Mouse (Mus musculus) thymus, postnatal 25 days (tissue): ENCODE data around the gene Fate1.
A peak's percentile ranks its signal among the peaks of the same experiment; 100 is the strongest.
"Not testable (repeated sequence)": the region's sequence is repeated elsewhere in the genome, so short reads cannot be mapped to it uniquely, and the experiment has no call there.

Experiments
- DNase-seq: peaks from one replicate; pipeline ENCODE4 v3.0.0; 2022

The Fate1 gene

DNA sequence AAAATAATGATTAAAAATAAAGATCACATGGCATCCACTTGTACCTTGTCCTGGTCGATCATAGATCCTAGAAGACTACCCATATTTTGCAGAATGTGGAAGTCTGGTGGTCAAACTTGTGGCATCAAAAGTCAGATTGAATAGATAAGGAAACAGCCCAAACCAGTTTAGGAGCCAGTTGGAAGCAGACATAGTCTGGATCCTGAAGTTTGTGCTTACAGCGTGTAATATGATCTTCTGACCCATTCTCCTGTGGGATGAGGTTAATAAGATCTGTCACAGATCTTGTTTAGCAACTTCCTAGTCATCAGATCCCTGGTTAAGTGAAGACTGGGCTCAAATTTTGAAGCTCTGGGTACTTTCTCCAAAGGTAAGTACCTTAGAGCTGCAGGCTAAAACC, at the start of gene Fate1:
Fate1 (plus strand) TSS at position 301 of the 400 bp plus-strand sequence.
- no peak for DNase-seq

DNA sequence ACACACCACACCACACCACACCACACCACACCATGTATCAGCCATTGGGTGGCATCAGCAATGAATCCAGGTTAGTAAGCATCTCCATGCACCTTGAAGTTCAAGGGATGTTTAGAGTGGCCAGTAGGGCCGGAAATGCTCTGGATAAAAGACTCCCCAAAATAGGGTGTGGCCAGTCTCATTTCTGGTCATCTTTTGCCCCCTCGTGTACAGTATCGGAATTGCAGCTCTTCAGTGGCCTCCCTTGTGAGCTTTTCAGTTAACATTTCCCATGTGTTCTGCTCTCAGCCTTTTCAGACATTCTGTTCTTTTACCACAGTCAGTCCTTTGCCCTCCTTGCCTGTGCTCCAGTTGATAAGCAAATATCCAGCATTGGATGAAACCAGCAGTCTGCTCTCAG, 26.2 kb upstream of the Fate1 start:
- peak; percentile 6 for DNase-seq

DNA sequence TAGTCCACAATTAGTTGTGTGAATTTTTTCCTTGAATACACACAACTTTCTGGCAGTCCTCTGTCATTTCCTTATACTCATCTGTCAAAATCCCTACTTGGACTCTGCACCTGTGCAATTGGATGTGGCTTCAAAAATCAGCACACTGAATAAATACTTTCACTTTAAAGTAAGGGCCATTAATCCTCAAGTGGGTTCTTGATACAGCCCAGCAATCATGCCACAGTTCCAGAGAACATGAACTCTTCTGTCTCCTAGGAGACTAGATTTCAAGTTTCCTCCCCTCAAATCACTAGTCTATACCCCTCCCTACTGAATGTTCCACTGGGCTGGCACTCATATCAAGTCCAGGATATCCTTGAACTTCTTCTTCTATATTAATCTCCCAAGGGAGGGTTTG, 14.4 kb upstream of the Fate1 start:
- no peak for DNase-seq

- no peak for DNase-seq
Measured at GRCm38 (mm10) chrX:71962073-71963051, 10.4 kb upstream of the Fate1 start, which contains the start of gene Prrg3. Gene Prrg3, plus strand, starts transcription at chrX:71962624.

GRCm38 (mm10) chrX:71963275-71963912, 9.4 kb upstream of the Fate1 start:
- no peak for DNase-seq

- DNase-seq: no peak
Measured at GRCm38 (mm10) chrX:71968216-71968615, 4.6 kb upstream of the Fate1 start.

- no peak for DNase-seq
Measured at GRCm38 (mm10) chrX:71968816-71969215, 4.0 kb upstream of the Fate1 start.

GRCm38 (mm10) chrX:71971325-71971724, 1.5 kb upstream of the Fate1 start:
- DNase-seq: no peak

- DNase-seq: not testable (repeated sequence)
Measured at GRCm38 (mm10) chrX:71977681-71978080, 4.9 kb downstream of the Fate1 start.

DNA sequence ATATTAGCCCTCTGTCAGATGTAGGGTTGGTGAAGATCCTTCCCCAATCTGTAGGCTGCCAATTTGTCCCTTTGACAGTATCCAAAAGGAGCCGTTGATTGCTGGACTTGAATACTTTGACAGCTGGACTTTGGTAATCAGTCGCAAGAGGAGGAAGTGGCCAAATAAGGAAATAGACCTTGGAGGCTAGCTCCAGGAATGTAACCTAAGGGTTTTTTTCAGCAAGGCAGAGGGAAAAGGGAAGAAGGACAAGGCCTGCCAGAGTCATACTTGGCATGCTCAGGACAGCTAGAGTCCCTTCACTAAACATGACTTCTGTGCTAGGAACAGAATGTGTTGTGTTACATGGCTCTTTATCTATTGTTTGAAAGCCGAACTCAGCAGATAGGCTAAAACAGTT, 7.7 kb downstream of the Fate1 start:
- DNase-seq: no peak

DNA sequence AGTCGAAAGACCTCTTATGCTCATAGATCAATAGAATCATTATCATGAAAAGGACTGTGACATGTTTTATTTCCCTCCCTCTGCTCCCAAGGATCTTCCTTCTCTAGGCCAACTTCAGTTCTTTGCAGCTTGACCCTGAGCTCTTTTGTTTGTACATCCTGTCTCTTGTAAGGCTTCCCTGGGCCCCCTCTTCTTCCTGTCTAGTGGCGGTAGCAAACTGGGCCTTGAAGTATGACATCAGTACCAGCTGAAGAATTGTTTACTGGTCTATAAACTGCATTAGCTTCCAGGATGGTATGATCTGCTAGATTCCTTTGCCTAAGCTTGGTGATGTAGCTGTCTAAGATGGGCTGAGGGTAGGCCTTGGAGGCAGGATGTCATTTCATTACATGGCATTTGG, 8.5 kb downstream of the Fate1 start:
- DNase-seq: no peak

- no peak for DNase-seq
Measured at GRCm38 (mm10) chrX:71983205-71983604, 10.4 kb downstream of the Fate1 start.

DNA sequence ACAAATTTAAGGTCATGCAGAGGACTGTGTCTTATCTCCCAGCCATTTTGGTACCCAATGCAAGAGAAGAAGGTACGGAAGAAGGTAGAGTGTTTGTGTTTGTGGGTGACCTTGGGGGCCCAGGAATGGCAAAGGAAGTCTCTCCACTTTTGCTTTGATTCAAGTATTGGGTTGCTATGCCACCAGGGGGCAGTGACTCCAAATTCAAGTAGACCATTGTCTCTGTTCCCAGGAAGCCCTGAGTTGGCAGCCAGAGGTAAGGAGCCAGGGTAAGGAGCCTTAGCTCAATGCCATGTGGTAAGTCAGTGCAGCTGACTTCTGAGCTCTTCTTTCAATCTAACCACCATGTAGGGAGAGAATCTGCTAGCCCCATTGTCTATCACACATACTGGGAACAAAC, 11.0 kb downstream of the Fate1 start:
- DNase-seq: no peak

- no peak for DNase-seq
Measured at GRCm38 (mm10) chrX:71991549-71991948, 18.8 kb downstream of the Fate1 start, which contains the start of gene Cnga2. Gene Cnga2, plus strand, starts transcription at chrX:71991849.

- no peak for DNase-seq
Measured at GRCm38 (mm10) chrX:71995972-71996371, 23.2 kb downstream of the Fate1 start.

DNA sequence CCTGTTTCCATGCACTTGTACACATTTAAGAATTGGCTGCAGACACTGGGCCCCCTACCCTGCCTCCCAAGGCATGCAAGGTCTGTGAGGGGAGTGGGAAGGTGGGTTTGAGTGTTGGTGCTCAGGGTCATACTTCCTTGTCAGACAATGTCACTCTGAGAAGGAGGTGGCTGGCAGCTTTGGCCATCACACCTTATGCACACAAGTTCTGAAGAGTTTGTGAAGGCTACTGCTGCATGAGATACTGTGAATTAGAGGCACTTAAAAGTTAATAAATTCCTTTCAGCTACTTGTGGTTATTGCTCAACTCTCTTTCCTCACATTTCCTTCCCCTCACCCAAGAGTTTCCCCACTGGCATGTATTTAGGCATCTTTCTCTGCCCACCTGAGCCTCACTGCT, 37.1 kb downstream of the Fate1 start:
- no peak for DNase-seq

GRCm38 (mm10) chrX:72012236-72012635, 39.5 kb downstream of the Fate1 start:
- DNase-seq: no peak

- DNase-seq: no peak
Measured at GRCm38 (mm10) chrX:72012804-72013203, 40.0 kb downstream of the Fate1 start.

GRCm38 (mm10) chrX:72022241-72022640, 49.5 kb downstream of the Fate1 start:
- no peak for DNase-seq

- no peak for DNase-seq
Measured at GRCm38 (mm10) chrX:72022750-72023398, 50.1 kb downstream of the Fate1 start.

- no peak for DNase-seq
Measured at GRCm38 (mm10) chrX:72023542-72023941, 50.8 kb downstream of the Fate1 start.
